Mouse (Mus musculus): ENCODE results near the gene Smg7.

- no peak for TF ChIP-seq CTCF (IDR thresholded peaks at IDR 0.05; ENCODE audit: borderline replicate concordance, control insufficient read depth, extremely low read depth, insufficient read depth, low read length, poor library complexity)
- no peak for TF ChIP-seq POLR2A (IDR thresholded peaks at IDR 0.05; ENCODE audit: control insufficient read depth, extremely low read depth, insufficient read depth, low read length, poor library complexity)
Measured at GRCm38 (mm10) chr1:152835061-152835460, 67.4 kb downstream of the Smg7 start.

Measured in thymus, adult 2 months (tissue).